Mouse (Mus musculus): ENCODE results near the gene Prkar1a. TPM values are rescaled to one million over a fixed set of nuclear protein-coding genes. Genes with fewer than 3 reads are reported as not detected.

Gene Prkar1a
- 538 and 554 TPM in 2 replicates for polyA plus RNA-seq (2015; fragmentation: Nextera tagmentation; extraction: Ambion mirVana)

DNA sequence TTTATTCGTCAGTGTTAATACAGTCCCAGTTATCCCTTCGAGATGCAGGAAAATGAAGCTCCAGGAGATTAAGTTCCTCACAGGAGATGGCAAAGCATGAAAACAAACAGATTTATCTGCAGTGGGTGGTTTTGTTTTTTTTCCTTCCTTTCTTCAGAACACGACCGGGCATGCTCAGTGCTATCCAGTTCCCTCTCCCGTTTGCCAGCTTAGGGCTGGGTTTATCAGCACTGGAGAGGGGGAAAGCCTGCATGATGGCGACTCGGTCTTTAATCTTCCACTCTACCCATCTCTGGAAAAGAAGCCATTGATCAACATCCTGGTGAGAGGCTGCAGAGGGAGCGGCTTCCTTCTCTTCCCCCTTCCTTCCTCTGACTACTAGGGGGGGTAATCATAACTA is at the start of gene Prkar1a:
TSS of gene Prkar1a (plus strand) at position 200 of the 400 bp plus-strand sequence.
- no peak for ATAC-seq

GRCm38 (mm10) chr11:109607600-109607999 is 41.6 kb upstream of the Prkar1a start:
- no peak overlapping the region for H3K4me2 ChIP-seq (ENCODE audit: low read length)
- H3K27me3 ChIP-seq (ENCODE audit: control insufficient read depth, insufficient read depth, low read depth, low read length) = no peaks in the 10 kb centered on the region
- no peaks in the 10 kb centered on the region for H3K36me3 ChIP-seq (ENCODE audit: control insufficient read depth, insufficient read depth, low read length)
- WGBS = 83% methylated on average over 6 of the region's 6 CpGs
- H3K9ac ChIP-seq (ENCODE audit: low read depth, low read length) = no peak overlapping the region
- no peak for ATAC-seq
- H3K9me3 ChIP-seq (replicated peaks; ENCODE audit: control insufficient read depth, low read length, poor library complexity, severe bottlenecking) = no peaks in the 10 kb centered on the region
- peaks cover 16% of the 10 kb centered on the region for H3K4me1 ChIP-seq (ENCODE audit: control insufficient read depth, insufficient read depth, low read length)
- no peak overlapping the region for H3K27ac ChIP-seq (ENCODE audit: low read length)
- no peak overlapping the region for H3K4me3 ChIP-seq (ENCODE audit: low read depth, low read length)

More for the DNA sequence above, at the start of gene Prkar1a:
- Histone ChIP-seq H3K27ac (ENCODE audit: low read length) (peak within 1 kb of the TSS; percentile 97), H3K4me1 (ENCODE audit: control insufficient read depth, insufficient read depth, low read length) (peaks cover 38% of the 10 kb centered on the region), H3K9me3 (replicated peaks; ENCODE audit: control insufficient read depth, low read length, poor library complexity, severe bottlenecking) (no peaks in the 10 kb centered on the region), H3K9ac (ENCODE audit: low read depth, low read length) (peak within 1 kb of the TSS; percentile 97), H3K4me2 (ENCODE audit: low read length) (peak within 1 kb of the TSS; percentile 65), H3K27me3 (ENCODE audit: control insufficient read depth, insufficient read depth, low read depth, low read length) (no peaks in the 10 kb centered on the region), H3K36me3 (ENCODE audit: control insufficient read depth, insufficient read depth, low read length) (no peaks in the 10 kb centered on the region), H3K4me3 (ENCODE audit: low read depth, low read length) (peak within 1 kb of the TSS; percentile 95)
- WGBS = 22% methylated on average over 8 of the region's 8 CpGs

GRCm38 (mm10) chr11:109608976-109609625 is 40.1 kb upstream of the Prkar1a start:
- Histone ChIP-seq H3K36me3 (ENCODE audit: control insufficient read depth, insufficient read depth, low read length) (no peaks in the 10 kb centered on the region), H3K4me1 (ENCODE audit: control insufficient read depth, insufficient read depth, low read length) (peaks cover 16% of the 10 kb centered on the region), H3K9ac (ENCODE audit: low read depth, low read length) (no peak overlapping the region), H3K27me3 (ENCODE audit: control insufficient read depth, insufficient read depth, low read depth, low read length) (no peaks in the 10 kb centered on the region), H3K4me2 (ENCODE audit: low read length) (no peak overlapping the region), H3K27ac (ENCODE audit: low read length) (no peak overlapping the region), H3K9me3 (replicated peaks; ENCODE audit: control insufficient read depth, low read length, poor library complexity, severe bottlenecking) (no peaks in the 10 kb centered on the region), H3K4me3 (ENCODE audit: low read depth, low read length) (no peak overlapping the region)
- no peak for ATAC-seq
- WGBS = 67% methylated on average over 6 of the region's 6 CpGs

DNA sequence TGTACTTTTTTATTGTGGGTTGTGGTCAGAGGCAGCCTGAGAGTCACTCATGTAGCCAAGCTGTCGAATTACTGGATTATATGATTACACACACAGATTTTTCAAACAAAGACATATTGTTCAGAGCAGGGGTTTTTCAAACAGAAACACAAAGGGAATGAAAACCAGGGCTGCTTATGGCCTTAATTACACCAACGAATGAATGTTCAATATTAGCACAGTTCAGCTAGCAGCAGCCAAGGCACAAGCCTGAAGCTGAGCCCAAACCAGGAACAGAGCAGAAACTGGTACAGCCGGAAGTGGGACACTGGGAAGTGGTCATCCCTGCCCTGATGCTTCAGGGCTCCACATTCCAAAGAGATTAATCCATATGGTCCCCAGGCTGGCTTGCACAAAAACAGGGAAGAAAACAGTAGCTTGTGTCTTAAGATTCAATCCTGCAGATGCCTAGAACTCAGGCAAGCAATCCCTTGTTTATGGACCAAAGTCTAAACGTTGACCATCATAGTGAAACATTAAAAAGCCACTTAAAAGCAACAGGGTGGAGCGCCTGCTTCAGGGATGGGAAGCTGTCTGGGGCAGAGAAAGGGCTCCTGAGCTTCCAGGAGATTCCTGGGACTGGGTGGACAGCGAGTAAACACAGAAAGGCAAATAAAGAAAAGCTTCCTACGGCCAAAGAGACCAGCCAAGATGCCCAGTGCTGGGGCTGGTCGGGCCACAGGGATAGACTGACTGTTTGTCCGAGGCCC is 39.0 kb upstream of the Prkar1a start:
- no peaks in the 10 kb centered on the region for H3K36me3 ChIP-seq (ENCODE audit: control insufficient read depth, insufficient read depth, low read length)
- no peaks in the 10 kb centered on the region for H3K9me3 ChIP-seq (replicated peaks; ENCODE audit: control insufficient read depth, low read length, poor library complexity, severe bottlenecking)
- H3K4me2 ChIP-seq (ENCODE audit: low read length) = peak overlapping the region; percentile 88
- H3K27ac ChIP-seq (ENCODE audit: low read length) = no peak overlapping the region
- H3K9ac ChIP-seq (ENCODE audit: low read depth, low read length) = peak overlapping the region; percentile 73
- peak overlapping the region; percentile 68 for H3K4me3 ChIP-seq (ENCODE audit: low read depth, low read length)
- H3K4me1 ChIP-seq (ENCODE audit: control insufficient read depth, insufficient read depth, low read length) = peaks cover 16% of the 10 kb centered on the region
- no peaks in the 10 kb centered on the region for H3K27me3 ChIP-seq (ENCODE audit: control insufficient read depth, insufficient read depth, low read depth, low read length)
- 14% methylated on average over 9 of the region's 9 CpGs for WGBS
- ATAC-seq = no peak

DNA sequence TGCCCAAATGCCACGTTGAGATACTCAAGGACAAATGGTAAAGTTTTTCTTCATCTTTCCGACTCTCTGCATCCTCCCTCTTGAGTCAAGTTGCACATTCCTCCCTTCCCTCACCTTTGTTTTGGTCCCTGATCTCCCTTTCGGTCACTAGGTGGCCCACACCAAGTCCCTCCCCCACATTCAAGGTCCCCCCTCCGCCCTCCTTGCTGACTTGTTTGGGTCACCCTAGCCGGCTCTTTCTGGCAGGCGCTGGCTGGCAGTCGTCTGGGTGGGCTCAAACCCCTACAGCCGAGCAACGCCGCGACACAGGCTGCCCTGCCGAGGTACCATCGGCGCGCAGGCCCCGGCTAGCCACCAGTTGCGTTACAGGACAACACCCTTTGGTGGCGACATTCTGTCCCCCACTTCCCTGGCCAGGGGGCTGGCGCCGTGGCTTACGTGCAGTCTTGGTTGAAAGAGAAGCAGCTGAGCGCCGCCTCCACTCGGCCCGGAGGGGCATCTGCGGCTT is 38.4 kb upstream of the Prkar1a start:
- Histone ChIP-seq H3K36me3 (ENCODE audit: control insufficient read depth, insufficient read depth, low read length) (no peaks in the 10 kb centered on the region), H3K27me3 (ENCODE audit: control insufficient read depth, insufficient read depth, low read depth, low read length) (no peaks in the 10 kb centered on the region), H3K4me3 (ENCODE audit: low read depth, low read length) (peak overlapping the region; percentile 68), H3K4me1 (ENCODE audit: control insufficient read depth, insufficient read depth, low read length) (peaks cover 16% of the 10 kb centered on the region), H3K9ac (ENCODE audit: low read depth, low read length) (peak overlapping the region; percentile 73), H3K27ac (ENCODE audit: low read length) (peak overlapping the region; percentile 73), H3K9me3 (replicated peaks; ENCODE audit: control insufficient read depth, low read length, poor library complexity, severe bottlenecking) (no peaks in the 10 kb centered on the region), H3K4me2 (ENCODE audit: low read length) (peak overlapping the region; percentile 88)
- WGBS = 0% methylated on average over 22 of the region's 26 CpGs
- no peak; the same call in 1 of the 2 replicates for ATAC-seq

- Histone ChIP-seq H3K9ac (ENCODE audit: low read depth, low read length) (peak within 1 kb of the TSS; percentile 73), H3K36me3 (ENCODE audit: control insufficient read depth, insufficient read depth, low read length) (no peaks in the 10 kb centered on the region), H3K27me3 (ENCODE audit: control insufficient read depth, insufficient read depth, low read depth, low read length) (no peaks in the 10 kb centered on the region), H3K4me1 (ENCODE audit: control insufficient read depth, insufficient read depth, low read length) (peaks cover 16% of the 10 kb centered on the region), H3K9me3 (replicated peaks; ENCODE audit: control insufficient read depth, low read length, poor library complexity, severe bottlenecking) (no peaks in the 10 kb centered on the region), H3K27ac (ENCODE audit: low read length) (peak within 1 kb of the TSS; percentile 73), H3K4me2 (ENCODE audit: low read length) (peak within 1 kb of the TSS; percentile 88), H3K4me3 (ENCODE audit: low read depth, low read length) (peak within 1 kb of the TSS; percentile 68)
- under 1% methylated on average over 48 of the region's 58 CpGs for WGBS
- ATAC-seq = peak; percentile 97
Observed at GRCm38 (mm10) chr11:109611303-109612149, 37.7 kb upstream of the Prkar1a start, which contains the start of gene Wipi1. TSS of gene Wipi1 (minus strand) at chr11:109611967.

DNA sequence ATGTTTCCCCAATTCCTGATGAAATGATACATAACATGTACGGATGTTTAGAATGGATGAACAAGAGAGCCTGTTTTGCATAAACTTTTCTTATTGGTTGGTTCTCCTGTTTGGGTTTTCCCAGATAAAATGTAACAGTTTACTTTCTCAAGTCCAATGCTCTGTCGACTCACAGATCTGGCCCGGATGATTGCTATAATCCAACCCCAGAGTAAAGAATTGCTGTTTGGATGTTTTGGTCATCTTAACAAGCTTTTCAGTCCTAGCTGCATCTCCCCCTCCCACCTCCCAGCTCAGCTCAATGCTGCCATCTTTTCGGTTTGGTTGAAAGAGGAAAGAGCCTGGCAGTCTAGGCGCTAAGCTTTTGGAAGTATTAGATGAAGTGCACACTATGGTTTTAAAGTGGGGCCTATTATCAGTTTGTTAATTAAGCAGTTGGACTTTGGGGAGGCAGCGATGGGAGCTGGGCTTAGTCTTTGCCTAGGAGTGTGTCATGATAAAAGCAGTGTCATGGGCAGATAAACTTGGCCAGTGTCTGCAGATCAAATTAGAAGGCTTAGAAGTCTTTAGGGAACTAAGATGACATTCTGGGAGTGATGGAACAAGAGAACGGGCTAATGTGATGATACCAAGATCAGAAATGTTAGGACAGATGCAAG is 36.2 kb upstream of the Prkar1a start:
- Histone ChIP-seq H3K4me3 (ENCODE audit: low read depth, low read length) (no peak overlapping the region), H3K4me2 (ENCODE audit: low read length) (no peak overlapping the region), H3K9me3 (replicated peaks; ENCODE audit: control insufficient read depth, low read length, poor library complexity, severe bottlenecking) (no peaks in the 10 kb centered on the region), H3K9ac (ENCODE audit: low read depth, low read length) (no peak overlapping the region), H3K27ac (ENCODE audit: low read length) (no peak overlapping the region), H3K36me3 (ENCODE audit: control insufficient read depth, insufficient read depth, low read length) (no peaks in the 10 kb centered on the region), H3K4me1 (ENCODE audit: control insufficient read depth, insufficient read depth, low read length) (peaks cover 16% of the 10 kb centered on the region), H3K27me3 (ENCODE audit: control insufficient read depth, insufficient read depth, low read depth, low read length) (no peaks in the 10 kb centered on the region)
- ATAC-seq = no peak
- 65% methylated on average over 7 of the region's 7 CpGs for WGBS

- Histone ChIP-seq H3K27ac (ENCODE audit: low read length) (no peak overlapping the region), H3K4me2 (ENCODE audit: low read length) (no peak overlapping the region), H3K9ac (ENCODE audit: low read depth, low read length) (no peak overlapping the region), H3K27me3 (ENCODE audit: control insufficient read depth, insufficient read depth, low read depth, low read length) (no peaks in the 10 kb centered on the region), H3K4me3 (ENCODE audit: low read depth, low read length) (no peak overlapping the region), H3K36me3 (ENCODE audit: control insufficient read depth, insufficient read depth, low read length) (no peaks in the 10 kb centered on the region), H3K4me1 (ENCODE audit: control insufficient read depth, insufficient read depth, low read length) (peaks cover 10% of the 10 kb centered on the region), H3K9me3 (replicated peaks; ENCODE audit: control insufficient read depth, low read length, poor library complexity, severe bottlenecking) (no peaks in the 10 kb centered on the region)
- WGBS = 51% methylated on average over 9 of the region's 9 CpGs
- ATAC-seq = no peak
Observed at GRCm38 (mm10) chr11:109615286-109615685, 33.9 kb upstream of the Prkar1a start.
